Mouse (Mus musculus): Measurements from ENCODE around the gene Nap1l1.

DNA sequence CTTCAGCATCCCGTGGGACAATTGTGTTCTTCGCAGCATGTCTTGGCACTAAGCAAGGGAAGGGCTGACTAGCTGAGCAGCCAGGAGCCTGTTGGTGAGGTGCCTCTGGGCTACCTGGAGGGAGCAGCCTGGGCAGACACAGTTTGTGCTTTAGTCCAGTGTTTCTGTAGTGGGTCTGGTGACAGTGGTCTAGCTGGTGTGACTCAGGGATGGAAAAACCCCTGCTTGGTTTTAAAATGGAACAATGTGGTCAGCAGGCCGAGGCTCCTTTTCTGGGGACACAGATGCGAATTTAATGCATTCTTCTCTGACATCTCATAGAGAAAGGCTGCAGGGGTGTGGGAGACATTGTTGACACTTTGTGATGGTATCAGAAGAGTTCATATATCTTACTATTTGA, 49.2 kb downstream of the Nap1l1 start:
- no peak for TF ChIP-seq POLR2A (IDR thresholded peaks at IDR 0.05; ENCODE audit: borderline replicate concordance, low read depth, low read length)
- no peak for TF ChIP-seq CTCF (IDR thresholded peaks at IDR 0.05; ENCODE audit: low read depth, low read length)
